ENCODE assay signal across 8 mouse cellular contexts in the genomic region with DNA sequence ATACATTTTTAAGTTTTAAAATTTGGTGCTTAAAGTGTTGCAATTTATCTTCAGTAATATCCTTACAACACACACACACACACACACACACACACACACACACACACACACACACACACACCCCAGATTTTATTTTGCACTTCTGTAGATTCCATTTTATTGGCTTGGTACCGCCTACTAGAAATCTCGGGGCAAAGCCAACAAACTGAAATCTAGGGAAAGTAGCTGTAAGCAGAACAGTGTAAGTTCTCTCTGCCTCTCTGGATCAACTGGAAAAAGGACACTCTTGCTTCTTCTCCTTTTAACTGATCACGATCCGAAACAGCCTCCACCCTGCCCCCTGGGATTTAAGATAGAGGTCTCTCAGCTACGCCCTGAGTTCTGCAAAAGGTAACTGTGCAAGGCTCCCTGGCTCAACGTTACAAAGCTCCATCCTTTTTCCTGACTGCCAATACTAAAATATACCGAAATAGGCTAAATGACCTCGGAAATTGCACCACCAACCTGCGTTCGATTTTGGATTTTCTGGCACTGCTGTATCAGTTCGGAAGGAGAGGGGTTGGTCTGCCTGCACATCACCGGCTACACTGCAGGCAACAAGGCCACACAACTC.
A peak's percentile ranks its signal among the peaks of the same experiment; 100 is the strongest.
DNase-seq lines count a peak whose midpoint lies in the region; ATAC-seq lines count a peak whose summit lies in the region.

No protein-coding gene starts in this region.

- H3K9me3 ChIP-seq in limb, embryonic 10.5 days (replicated peaks), result no peaks in the 10 kb centered on the region
- no peaks in the 10 kb centered on the region for H3K9me3 ChIP-seq in stomach, embryonic 16.5 days (replicated peaks; ENCODE audit: control insufficient read depth, low read length)
- H3K9me3 ChIP-seq in liver, embryonic 12.5 days (replicated peaks), result no peaks in the 10 kb centered on the region

- no peak overlapping the region for H3K27ac ChIP-seq in limb, embryonic 10.5 days
- H3K27ac ChIP-seq in stomach, embryonic 16.5 days (ENCODE audit: low read length), result peak overlapping the region; percentile 88
- H3K27ac ChIP-seq in liver, embryonic 12.5 days, result no peak overlapping the region

- 52% methylated on average over 12 of the region's 12 CpGs for WGBS in limb, embryonic 10.5 days
- 47% methylated on average over 12 of the region's 12 CpGs for WGBS in stomach, embryonic 16.5 days
- WGBS in liver, embryonic 12.5 days (ENCODE audit: insufficient replicate concordance), result 43% methylated on average over 12 of the region's 12 CpGs

- peak overlapping the region; percentile 67 for H3K9ac ChIP-seq in stomach, embryonic 16.5 days (ENCODE audit: low read length)
- H3K9ac ChIP-seq in liver, embryonic 12.5 days, result no peak overlapping the region

- H3K4me1 ChIP-seq in limb, embryonic 10.5 days, result peaks cover 31% of the 10 kb centered on the region
- H3K4me1 ChIP-seq in stomach, embryonic 16.5 days (ENCODE audit: control insufficient read depth, insufficient read depth, low read length), result peaks cover 5% of the 10 kb centered on the region; the same call in 1 of the 2 replicates
- H3K4me1 ChIP-seq in liver, embryonic 12.5 days, result peaks cover 6% of the 10 kb centered on the region; the same call in 1 of the 2 replicates

- DNase-seq in adrenal gland, postnatal 10 days, result peak; percentile 18
- no peak for DNase-seq in adrenal gland, postnatal 36 days
- DNase-seq in retina, embryonic 14.5 days (ENCODE audit: low spot score), result peak; percentile 16
- no peak for DNase-seq in retina, postnatal 1 day
- DNase-seq in limb, embryonic 10.5 days (ENCODE audit: low spot score), result no peak
- DNase-seq in cerebellum, adult 8-10 months, result no peak

- peaks cover 44% of the 10 kb centered on the region for H3K27me3 ChIP-seq in limb, embryonic 10.5 days (ENCODE audit: low read depth, poor library complexity, severe bottlenecking)
- H3K27me3 ChIP-seq in stomach, embryonic 16.5 days (ENCODE audit: control insufficient read depth, insufficient read depth, low read length), result no peaks in the 10 kb centered on the region; the same call in 1 of the 2 replicates
- H3K27me3 ChIP-seq in liver, embryonic 12.5 days (replicated peaks), result peaks cover 36% of the 10 kb centered on the region

- no peak for ATAC-seq in stomach, embryonic 16.5 days (ENCODE audit: insufficient read depth, low FRiP score)
- no peak for ATAC-seq in liver, embryonic 12.5 days

- H3K4me3 ChIP-seq in limb, embryonic 10.5 days, result peak overlapping the region; percentile 57; the same call in 1 of the 2 replicates
- H3K4me3 ChIP-seq in stomach, embryonic 16.5 days (replicated peaks; ENCODE audit: low read length), result peak overlapping the region; percentile 32
- no peak overlapping the region for H3K4me3 ChIP-seq in liver, embryonic 12.5 days

- no peaks in the 10 kb centered on the region for H3K36me3 ChIP-seq in limb, embryonic 10.5 days
- no peaks in the 10 kb centered on the region for H3K36me3 ChIP-seq in stomach, embryonic 16.5 days (ENCODE audit: control insufficient read depth, insufficient read depth, low read length)
- H3K36me3 ChIP-seq in liver, embryonic 12.5 days, result no peaks in the 10 kb centered on the region

- peak overlapping the region; percentile 65 for H3K4me2 ChIP-seq in stomach, embryonic 16.5 days (ENCODE audit: low read depth, low read length)
- no peak overlapping the region for H3K4me2 ChIP-seq in liver, embryonic 12.5 days

Comparison
In these comparisons a context has a peak if more than half of its experiments do, and no peak if none do; other contexts are left out.
1. DNase-seq: peak in adrenal gland, postnatal 10 days (single experiment) and retina, embryonic 14.5 days (single experiment); none in adrenal gland, postnatal 36 days (0 of 2), retina, postnatal 1 day (single experiment), limb, embryonic 10.5 days (single experiment) and cerebellum, adult 8-10 months (single experiment).